Mouse (Mus musculus) forebrain, embryonic 15.5 days (tissue): ENCODE results near the gene Uchl5. TPM values are rescaled to one million over a fixed set of nuclear protein-coding genes. Genes with fewer than 3 reads are reported as not detected.

Experiments used
- ATAC-seq: fragments of 200-750 bp; cut with Nextera tagmentation; replicated peaks from 2 replicates; pipeline ENCODE4 v1.8.0; 2017; ENCODE audit warnings: mild to moderate bottlenecking, moderate TSS enrichment, moderate library complexity
- H3K27ac ChIP-seq: fragments of 300-500 bp; sonication (generic); replicated peaks from 2 replicates; pipeline ENCODE4 v1.5.1; 2015; ENCODE audit warnings: mild to moderate bottlenecking, inconsistent platforms
- H3K27me3 ChIP-seq: fragments of 300-500 bp; sonication (generic); 2 replicates; pipeline ENCODE4 v1.6.1; 2015; ENCODE audit warnings: inconsistent platforms
- H3K36me3 ChIP-seq: fragments of 300-500 bp; sonication (generic); 2 replicates; pipeline ENCODE4 v1.6.1; 2015; ENCODE audit warnings: mild to moderate bottlenecking, inconsistent platforms
- H3K4me1 ChIP-seq: fragments of 300-500 bp; sonication (generic); 2 replicates; pipeline ENCODE4 v1.6.1; 2015; ENCODE audit warnings: inconsistent platforms
- H3K4me2 ChIP-seq: fragments of 300-500 bp; sonication (generic); replicated peaks from 2 replicates; pipeline ENCODE4 v1.6.1; 2015; ENCODE audit warnings: mild to moderate bottlenecking, inconsistent platforms
- H3K4me3 ChIP-seq: fragments of 300-500 bp; sonication (generic); 2 replicates; pipeline ENCODE4 v1.5.1; 2015; ENCODE audit warnings: mild to moderate bottlenecking, inconsistent platforms
- H3K9ac ChIP-seq: fragments of 300-500 bp; sonication (generic); replicated peaks from 2 replicates; pipeline ENCODE4 v1.6.1; 2015; ENCODE audit warnings: mild to moderate bottlenecking, inconsistent platforms
- H3K9me3 ChIP-seq: fragments of 300-500 bp; sonication (generic); 2 replicates; pipeline ENCODE4 v1.6.1; 2016; ENCODE audit warnings: inconsistent platforms
- WGBS: fragments of 180-500 bp; shearing (Covaris S2); methylation state at CpG from one replicate; pipeline ENCODE4 v1.1.7; 2015; ENCODE audit warnings: mixed read lengths; 5-methylcytosine and 5-hydroxymethylcytosine counted together
- polyA plus RNA-seq: library from polyadenylated mRNA; unstranded; fragments of >200 nt; fragmentation: Nextera tagmentation; extraction: Ambion mirVana; gene quantifications from 2 replicates; pipeline ENCODE4 v1.2.1, GENCODE M21; 2015

Uchl5 gene
- polyA plus RNA-seq = 63.5 and 73.4 TPM in 2 replicates

GRCm38 (mm10) chr1:143776446-143777411 lies at the start of gene Uchl5, which contains the start of gene Trove2:
Gene Uchl5, plus strand, starts transcription at chr1:143777272.
Gene Trove2, minus strand, starts transcription at chr1:143777068.
- H3K4me1 ChIP-seq = peaks cover 46% of the 10 kb centered on the region
- peak; percentile 98 for ATAC-seq
- no peaks in the 10 kb centered on the region for H3K9me3 ChIP-seq
- under 1% methylated on average over 81 of the region's 84 CpGs for WGBS
- H3K27ac ChIP-seq = peak within 1 kb of the TSS; percentile 81
- H3K36me3 ChIP-seq = no peaks in the 10 kb centered on the region; the same call in 1 of the 2 replicates
- H3K4me2 ChIP-seq = peak within 1 kb of the TSS; percentile 74
- peak within 1 kb of the TSS; percentile 75 for H3K9ac ChIP-seq
- no peaks in the 10 kb centered on the region for H3K27me3 ChIP-seq
- H3K4me3 ChIP-seq = peak within 1 kb of the TSS; percentile 96

- ATAC-seq = no peak
- Histone ChIP-seq H3K4me3 (no peak overlapping the region), H3K27ac (no peak overlapping the region), H3K9me3 (no peaks in the 10 kb centered on the region), H3K4me1 (no peaks in the 10 kb centered on the region), H3K27me3 (no peaks in the 10 kb centered on the region), H3K9ac (no peak overlapping the region), H3K4me2 (no peak overlapping the region), H3K36me3 (no peaks in the 10 kb centered on the region)
- WGBS = 85% methylated on average over 9 of the region's 9 CpGs
These were observed 49.2 kb upstream of the Uchl5 start for GRCm38 (mm10) chr1:143727701-143728445.

- no peak overlapping the region for H3K27ac ChIP-seq
- H3K9ac ChIP-seq = no peak overlapping the region
- no peaks in the 10 kb centered on the region for H3K4me1 ChIP-seq
- no peaks in the 10 kb centered on the region for H3K9me3 ChIP-seq
- 68% methylated on average over 2 of the region's 2 CpGs for WGBS
- H3K4me2 ChIP-seq = no peak overlapping the region
- H3K4me3 ChIP-seq = no peak overlapping the region
- no peak for ATAC-seq
- H3K36me3 ChIP-seq = no peaks in the 10 kb centered on the region
- H3K27me3 ChIP-seq = no peaks in the 10 kb centered on the region
These were observed 46.2 kb upstream of the Uchl5 start for GRCm38 (mm10) chr1:143730899-143731298.

- no peak overlapping the region for H3K4me3 ChIP-seq
- no peak for ATAC-seq
- no peaks in the 10 kb centered on the region for H3K27me3 ChIP-seq
- no peak overlapping the region for H3K27ac ChIP-seq
- H3K4me1 ChIP-seq = no peaks in the 10 kb centered on the region
- 36% methylated on average over 4 of the region's 4 CpGs for WGBS
- no peak overlapping the region for H3K4me2 ChIP-seq
- no peaks in the 10 kb centered on the region for H3K9me3 ChIP-seq
- no peaks in the 10 kb centered on the region for H3K36me3 ChIP-seq
- no peak overlapping the region for H3K9ac ChIP-seq
These were observed 45.4 kb upstream of the Uchl5 start for GRCm38 (mm10) chr1:143731691-143732090.

GRCm38 (mm10) chr1:143733914-143734410 lies 43.1 kb upstream of the Uchl5 start:
- Histone ChIP-seq H3K9me3 (no peaks in the 10 kb centered on the region), H3K4me3 (no peak overlapping the region), H3K36me3 (no peaks in the 10 kb centered on the region), H3K27me3 (no peaks in the 10 kb centered on the region), H3K4me2 (no peak overlapping the region), H3K27ac (no peak overlapping the region), H3K9ac (no peak overlapping the region), H3K4me1 (no peaks in the 10 kb centered on the region)
- ATAC-seq = no peak
- 69% methylated on average over 5 of the region's 5 CpGs for WGBS

- Histone ChIP-seq H3K27me3 (no peaks in the 10 kb centered on the region), H3K4me3 (peak overlapping the region; percentile 81), H3K9me3 (no peaks in the 10 kb centered on the region), H3K4me2 (peak overlapping the region; percentile 60), H3K4me1 (peaks cover 28% of the 10 kb centered on the region), H3K27ac (peak overlapping the region; percentile 95), H3K36me3 (peaks cover 14% of the 10 kb centered on the region; the same call in 1 of the 2 replicates), H3K9ac (peak overlapping the region; percentile 88)
- ATAC-seq = peak; percentile 18; the same call in 1 of the 2 replicates
- WGBS = 25% methylated on average over 11 of the region's 11 CpGs
These were observed 38.3 kb upstream of the Uchl5 start for GRCm38 (mm10) chr1:143738811-143739210.

GRCm38 (mm10) chr1:143739361-143740350 lies 37.4 kb upstream of the Uchl5 start:
- H3K27ac ChIP-seq = peak overlapping the region; percentile 95
- peak overlapping the region; percentile 60 for H3K4me2 ChIP-seq
- peaks cover 28% of the 10 kb centered on the region for H3K4me1 ChIP-seq
- peak overlapping the region; percentile 88 for H3K9ac ChIP-seq
- H3K36me3 ChIP-seq = peaks cover 20% of the 10 kb centered on the region; the same call in 1 of the 2 replicates
- ATAC-seq = peak; percentile 92
- no peaks in the 10 kb centered on the region for H3K27me3 ChIP-seq
- WGBS = under 1% methylated on average over 71 of the region's 71 CpGs
- no peaks in the 10 kb centered on the region for H3K9me3 ChIP-seq
- H3K4me3 ChIP-seq = peak overlapping the region; percentile 81

- Histone ChIP-seq H3K9ac (no peak overlapping the region), H3K9me3 (no peaks in the 10 kb centered on the region), H3K27ac (peak overlapping the region; percentile 95; the same call in 1 of the 2 replicates), H3K36me3 (peaks cover 29% of the 10 kb centered on the region), H3K4me1 (peaks cover 28% of the 10 kb centered on the region), H3K27me3 (no peaks in the 10 kb centered on the region), H3K4me2 (peak overlapping the region; percentile 60), H3K4me3 (no peak overlapping the region; the same call in 1 of the 2 replicates)
- ATAC-seq = no peak
- 81% methylated on average over 10 of the region's 10 CpGs for WGBS
These were observed 36.5 kb upstream of the Uchl5 start for GRCm38 (mm10) chr1:143740581-143740980.

GRCm38 (mm10) chr1:143741331-143741730 lies 35.7 kb upstream of the Uchl5 start:
- H3K9me3 ChIP-seq = no peaks in the 10 kb centered on the region
- ATAC-seq = no peak
- H3K9ac ChIP-seq = no peak overlapping the region
- H3K4me1 ChIP-seq = peaks cover 28% of the 10 kb centered on the region
- H3K27ac ChIP-seq = 0 out of 2 replicates have a peak overlapping the region, but pooled peaks have one; percentile 71
- 63% methylated on average over 5 of the region's 5 CpGs for WGBS
- peaks cover 31% of the 10 kb centered on the region for H3K36me3 ChIP-seq
- H3K4me2 ChIP-seq = no peak overlapping the region
- H3K27me3 ChIP-seq = no peaks in the 10 kb centered on the region
- no peak overlapping the region for H3K4me3 ChIP-seq

- no peak for ATAC-seq
These were observed 34.9 kb upstream of the Uchl5 start for GRCm38 (mm10) chr1:143742186-143742585.

GRCm38 (mm10) chr1:143745871-143746270 lies 31.2 kb upstream of the Uchl5 start:
- no peak overlapping the region for H3K4me3 ChIP-seq
- H3K4me2 ChIP-seq = no peak overlapping the region
- H3K9me3 ChIP-seq = no peaks in the 10 kb centered on the region
- no peak for ATAC-seq
- H3K4me1 ChIP-seq = peaks cover 18% of the 10 kb centered on the region
- H3K27me3 ChIP-seq = no peaks in the 10 kb centered on the region
- no peak overlapping the region for H3K27ac ChIP-seq
- WGBS = 89% methylated on average over 10 of the region's 10 CpGs
- H3K36me3 ChIP-seq = peaks cover 53% of the 10 kb centered on the region
- H3K9ac ChIP-seq = no peak overlapping the region

More at GRCm38 (mm10) chr1:143742186-143742585, 34.9 kb upstream of the Uchl5 start:
- H3K36me3 ChIP-seq = peaks cover 40% of the 10 kb centered on the region
- peaks cover 28% of the 10 kb centered on the region for H3K4me1 ChIP-seq
- H3K27ac ChIP-seq = peak overlapping the region; percentile 71
- no peak overlapping the region for H3K4me2 ChIP-seq
- WGBS = 7% methylated on average over 6 of the region's 6 CpGs
- H3K9ac ChIP-seq = no peak overlapping the region
- no peaks in the 10 kb centered on the region for H3K27me3 ChIP-seq
- H3K9me3 ChIP-seq = no peaks in the 10 kb centered on the region
- H3K4me3 ChIP-seq = no peak overlapping the region
